Mouse (Mus musculus): ENCODE measurements around the gene Serpina3i. TPM values are rescaled to one million over a fixed set of nuclear protein-coding genes. Genes with fewer than 3 reads are reported as not detected.

Serpina3i gene
- total RNA-seq, 2 experiments from 2014 or later = not detected

GRCm38 (mm10) chr12:104289872-104290271, 26.9 kb downstream of the Serpina3i start:
- no peak for DNase-seq
- intact Hi-C loops (cut with DNase I) = no loop called here

- no peak for DNase-seq
- intact Hi-C loops (cut with DNase I) = no loop called here
Observed at GRCm38 (mm10) chr12:104293963-104294362, 31.0 kb downstream of the Serpina3i start.

- no peak for DNase-seq
- intact Hi-C loops (cut with DNase I) = no loop called here
Observed at GRCm38 (mm10) chr12:104298049-104298448, 35.1 kb downstream of the Serpina3i start.

- DNase-seq = no peak
- intact Hi-C loops (cut with DNase I) = no loop called here
Observed at GRCm38 (mm10) chr12:104305991-104306390, 43.1 kb downstream of the Serpina3i start.

- no peak for DNase-seq
- intact Hi-C loops (cut with DNase I) = no loop called here
Observed at GRCm38 (mm10) chr12:104314253-104314652, 51.3 kb downstream of the Serpina3i start, which contains the start of gene Serpina3j. Serpina3j (plus strand) TSS chr12:104314553.

Other genes with a start within 250 kb of the Serpina3i start
- gene Serpina9, start 249.4 kb upstream of the Serpina3i start, total RNA-seq (2021) = under 1 TPM in 1 of 2 experiments, not detected in 1; 0.22 TPM
- gene Serpina12, start 218.7 kb upstream of the Serpina3i start, total RNA-seq (2021) = not detected
- not detected for gene Serpina5, start 162.0 kb upstream of the Serpina3i start, total RNA-seq (2021)
- not detected for gene Serpina3a, start 150.4 kb upstream of the Serpina3i start, total RNA-seq (2021)
- gene Serpina3b, start 135.1 kb upstream of the Serpina3i start, total RNA-seq (2021) = not detected
- gene Serpina3c, start 109.3 kb upstream of the Serpina3i start, total RNA-seq (2021) = not detected
- not detected for gene Serpina3f, start 48.6 kb upstream of the Serpina3i start, total RNA-seq (2021)
- under 1 TPM in 1 of 2 experiments, not detected in 1; 0.50 TPM for gene Serpina3g, start 26.9 kb upstream of the Serpina3i start, total RNA-seq (2021)
- gene Serpina3j, start 51.4 kb downstream of the Serpina3i start, total RNA-seq (2021) = not detected
- not detected for gene Serpina3k, start 75.4 kb downstream of the Serpina3i start, total RNA-seq (2021)
- not detected for gene Serpina3m, start 75.4 kb downstream of the Serpina3i start, total RNA-seq (2021)
- 1 to 10 TPM; 1.7 to 2.5 TPM for gene Serpina3n, start 143.6 kb downstream of the Serpina3i start, total RNA-seq (2021)
- not detected for gene Gsc, start 210.2 kb downstream of the Serpina3i start, total RNA-seq (2021)

Data from left cerebral cortex, postnatal 4 days (tissue).